Mouse (Mus musculus) frontal cortex, postnatal 36 days (tissue): ENCODE results near the gene Klhl36.

Experiments
- DNase-seq, 2 experiments: peaks; one replicate each; pipeline ENCODE4 v3.0.0; 2022; ENCODE audit warnings: low spot score in 2 of 2

Gene Klhl36

GRCm38 (mm10) chr8:119883281-119883680 is 21.2 kb downstream of the Klhl36 start:
- DNase-seq: no peak

GRCm38 (mm10) chr8:119885612-119886011 is 23.5 kb downstream of the Klhl36 start:
- DNase-seq: no peak

GRCm38 (mm10) chr8:119887130-119887529 is 25.1 kb downstream of the Klhl36 start:
- no peak for DNase-seq

DNA sequence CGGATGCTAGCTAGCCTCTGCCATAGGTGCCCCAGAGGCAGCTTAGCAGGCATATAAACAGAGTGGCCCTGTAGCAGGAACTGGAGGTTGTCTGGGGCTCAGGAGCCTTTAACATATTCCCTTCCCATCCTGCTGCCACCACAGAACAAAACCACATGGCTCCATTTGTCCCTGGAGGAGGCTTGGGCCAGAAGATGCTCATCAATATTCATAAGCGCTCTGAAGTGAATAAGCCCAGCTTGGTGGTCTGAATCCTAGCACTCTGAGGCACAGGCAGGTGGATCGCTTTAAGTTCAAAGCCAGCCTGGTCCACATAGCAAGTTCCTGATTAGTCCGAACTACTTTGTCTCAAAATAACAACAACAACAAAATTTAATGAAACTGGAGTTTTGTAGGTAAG is 25.9 kb downstream of the Klhl36 start:
- no peak for DNase-seq

- no peak for DNase-seq
These were observed 35.0 kb downstream of the Klhl36 start for GRCm38 (mm10) chr8:119897069-119897468.

- DNase-seq: no peak
These were observed 35.9 kb downstream of the Klhl36 start for GRCm38 (mm10) chr8:119897933-119898332.

GRCm38 (mm10) chr8:119901349-119901748 is 39.3 kb downstream of the Klhl36 start:
- no peak for DNase-seq

- no peak for DNase-seq
These were observed 39.9 kb downstream of the Klhl36 start for GRCm38 (mm10) chr8:119901952-119902351.

GRCm38 (mm10) chr8:119904323-119904911 is 42.4 kb downstream of the Klhl36 start:
- DNase-seq: no peak

GRCm38 (mm10) chr8:119909944-119910546 is 48.0 kb downstream of the Klhl36 start, which contains the start of gene Usp10:
Gene Usp10 (plus strand): TSS chr8:119910360.
- no peak for DNase-seq

DNA sequence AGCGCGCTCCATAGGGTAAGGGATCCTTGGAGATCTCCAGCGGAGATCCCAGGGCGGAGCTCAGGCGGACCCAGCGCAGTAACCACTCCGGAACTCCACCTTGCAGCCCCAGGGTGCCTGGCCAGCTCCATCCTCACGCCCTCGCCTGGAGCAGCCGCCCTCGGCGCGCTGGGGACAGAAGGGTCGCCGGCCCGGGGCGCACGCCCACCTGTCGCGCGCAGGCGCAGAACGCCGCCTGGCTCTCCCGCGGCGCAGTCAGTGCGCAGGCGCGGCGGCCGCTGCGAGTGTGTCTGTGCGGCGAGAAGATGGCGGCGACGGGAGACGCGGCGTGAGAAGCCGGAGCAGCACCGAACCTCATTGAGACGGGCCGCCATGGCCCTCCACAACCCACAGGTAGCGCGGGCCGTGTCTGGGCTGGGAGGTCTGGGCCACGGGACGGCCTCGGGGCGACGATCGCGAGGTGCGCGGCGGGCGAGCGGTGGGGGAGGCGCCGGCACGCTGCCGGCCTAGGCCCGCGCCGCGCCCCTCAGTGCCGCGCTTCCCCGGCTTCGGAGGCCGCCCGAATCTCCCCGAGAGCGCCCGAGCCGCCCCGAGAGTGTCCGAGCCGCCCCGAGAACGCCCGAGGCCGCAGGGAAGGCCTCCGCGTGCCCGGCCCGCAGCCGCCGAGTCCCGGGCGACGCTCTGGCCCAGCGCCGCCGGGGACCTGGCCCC is 48.6 kb downstream of the Klhl36 start, which contains the start of gene Gm20388:
Gene Gm20388 (plus strand): TSS at position 295 of the 711 bp plus-strand sequence.
- DNase-seq: peak; percentile 91 to 93

DNA sequence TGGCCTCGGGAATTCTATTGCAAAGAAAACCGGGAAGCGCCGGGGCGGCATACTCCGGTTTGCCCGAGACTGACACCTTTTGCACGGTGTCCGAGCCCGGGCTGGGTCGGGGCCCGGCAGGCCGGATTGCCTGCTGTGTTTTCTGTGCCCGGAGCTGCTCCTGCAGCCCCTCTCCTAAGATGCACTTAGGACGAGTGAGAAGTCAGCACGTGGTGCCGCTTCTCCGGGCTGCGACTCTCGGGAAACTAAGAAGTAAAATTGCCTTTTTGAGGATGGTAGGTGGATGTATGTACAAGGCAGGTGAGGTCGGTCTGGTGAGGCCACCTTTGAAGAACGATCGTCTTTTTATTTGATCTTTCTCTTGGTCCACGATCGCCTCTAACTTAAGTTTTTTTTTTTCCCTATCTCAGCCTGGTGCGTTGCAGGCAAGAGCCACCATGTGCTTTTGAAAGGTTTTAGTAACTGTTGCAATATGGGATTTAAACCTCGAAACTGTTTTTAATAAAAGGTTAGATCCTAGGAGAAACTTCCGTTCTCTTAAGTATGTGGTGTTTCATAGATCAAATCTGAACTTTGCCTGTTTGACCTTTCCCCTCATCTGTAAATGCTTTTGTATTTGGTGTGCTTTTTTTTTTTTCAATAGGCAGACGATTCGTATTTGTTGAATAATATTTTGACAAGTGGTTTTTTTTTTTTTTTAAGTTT is 49.3 kb downstream of the Klhl36 start:
- no peak for DNase-seq

DNA sequence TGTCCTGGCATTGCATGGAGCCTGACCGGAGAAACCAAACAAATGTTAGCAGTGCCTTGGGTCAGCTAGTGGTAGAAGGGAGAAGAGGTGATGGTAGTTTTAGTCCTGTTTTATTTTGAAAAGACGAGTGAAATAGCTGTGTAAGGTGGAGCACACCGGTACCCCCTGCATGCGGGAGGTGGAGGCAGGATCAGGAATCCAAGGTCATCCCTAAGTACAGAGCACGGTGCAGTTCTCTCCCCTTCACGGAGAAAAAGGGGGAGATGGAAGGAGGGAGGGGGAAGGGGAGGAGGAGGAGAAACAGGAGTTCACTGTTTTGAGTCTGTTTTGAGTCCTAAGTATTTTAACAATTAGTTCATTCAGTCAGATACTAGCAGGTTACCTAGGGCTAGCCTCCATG is 50.6 kb downstream of the Klhl36 start:
- DNase-seq: no peak

DNA sequence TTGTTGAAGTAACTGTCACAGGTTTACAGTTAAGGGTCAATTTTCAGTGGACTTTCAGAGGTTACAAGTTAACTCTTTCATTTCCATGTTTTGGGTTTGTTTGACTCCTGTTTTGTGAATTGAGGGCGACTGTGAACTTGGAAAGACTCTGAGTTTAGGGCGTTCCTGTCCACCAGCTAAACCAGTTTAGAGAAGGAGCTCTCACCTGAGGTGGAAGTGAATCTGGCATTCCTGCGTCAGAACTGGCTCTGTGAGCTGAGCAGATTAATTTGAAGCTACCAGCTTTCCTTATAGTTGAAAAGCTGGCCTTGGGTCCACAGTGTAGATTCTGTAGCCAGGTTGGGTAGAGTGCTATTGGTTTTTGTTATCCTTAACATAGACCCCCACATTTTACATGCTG is 51.1 kb downstream of the Klhl36 start:
- no peak for DNase-seq

- DNase-seq: no peak
These were observed 52.1 kb downstream of the Klhl36 start for GRCm38 (mm10) chr8:119914161-119914560.

- no peak for DNase-seq
These were observed 53.2 kb downstream of the Klhl36 start for GRCm38 (mm10) chr8:119915298-119915697.

GRCm38 (mm10) chr8:119916237-119916892 is 54.3 kb downstream of the Klhl36 start:
- DNase-seq: no peak

DNA sequence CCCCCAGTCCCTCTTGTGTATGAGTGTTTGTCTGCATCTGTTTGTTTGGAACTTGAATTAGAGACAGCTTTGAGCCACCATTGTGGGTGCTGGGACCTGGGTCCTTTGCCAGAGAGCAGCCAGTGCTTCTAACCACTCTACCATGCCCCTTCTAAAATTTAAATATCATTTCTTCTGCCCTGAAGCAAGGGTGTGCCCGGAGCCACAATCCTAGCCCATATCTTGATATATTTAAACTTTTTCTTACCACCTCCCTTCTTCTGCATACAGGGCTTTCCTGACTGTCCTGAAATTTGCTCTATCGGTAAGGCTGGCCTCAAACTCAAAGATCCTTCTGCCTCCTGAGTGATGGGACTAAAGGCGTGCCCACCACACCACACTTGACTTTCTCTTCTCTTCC is 55.3 kb downstream of the Klhl36 start:
- DNase-seq: no peak

DNA sequence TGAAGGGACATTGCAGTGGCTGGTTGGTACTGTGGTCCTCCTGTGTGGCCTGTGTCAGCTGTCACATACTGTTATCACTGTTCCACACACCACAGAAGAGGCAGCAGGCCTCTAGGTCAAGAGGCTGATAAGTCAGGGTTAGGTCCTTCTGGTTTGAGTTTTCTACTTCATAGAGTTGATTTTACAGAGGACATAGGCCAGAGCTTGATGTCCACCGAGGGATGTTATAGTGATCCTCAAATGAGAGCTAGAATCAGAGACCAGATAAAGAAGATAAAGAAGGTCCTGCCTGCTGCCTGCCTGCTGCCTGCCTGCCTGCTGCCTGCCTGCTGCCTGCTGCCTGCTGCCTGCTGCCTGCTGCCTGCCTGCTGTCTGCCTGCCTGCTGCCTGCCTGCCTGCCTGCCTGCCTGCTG is 56.1 kb downstream of the Klhl36 start:
- no peak for DNase-seq

DNA sequence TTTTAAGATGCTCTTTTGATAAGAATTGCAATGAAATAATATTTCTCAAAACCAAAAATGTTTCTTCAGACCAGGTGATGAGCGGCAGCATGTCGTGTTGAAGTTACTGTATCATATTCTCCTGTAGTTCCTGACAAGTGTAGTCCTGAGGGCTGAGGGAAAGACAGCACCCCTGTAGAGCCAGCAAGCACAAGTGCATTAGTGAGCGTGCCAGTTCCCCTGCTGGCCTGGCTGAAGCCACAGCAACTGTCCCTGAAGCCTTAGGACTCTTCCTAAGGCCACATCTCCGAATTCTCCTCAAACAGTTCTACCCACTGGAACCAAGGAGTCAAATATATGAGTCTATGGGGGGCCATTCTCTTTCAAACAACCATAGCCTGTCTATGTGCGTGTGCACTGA is 61.2 kb downstream of the Klhl36 start:
- no peak for DNase-seq

DNA sequence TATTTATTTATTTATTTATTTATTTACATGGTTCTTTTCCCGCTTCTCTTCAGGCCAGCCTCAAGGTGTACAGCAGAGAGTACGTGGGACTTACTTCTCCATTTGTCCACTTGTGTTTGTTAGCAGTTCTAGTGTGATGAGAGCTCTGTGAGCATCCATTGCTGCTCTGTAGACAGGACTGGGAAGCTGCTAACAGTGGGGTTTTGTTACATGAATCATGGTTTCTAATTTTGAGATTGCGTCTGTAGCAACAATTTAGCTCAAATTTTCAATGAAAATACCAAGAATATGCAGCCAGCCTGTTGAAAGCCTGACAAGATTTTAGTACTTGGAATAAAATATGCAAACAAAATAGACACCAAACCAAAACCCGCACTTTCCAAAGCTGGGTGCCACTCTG is 63.4 kb downstream of the Klhl36 start:
- DNase-seq: no peak

- DNase-seq: no peak
These were observed 64.4 kb downstream of the Klhl36 start for GRCm38 (mm10) chr8:119926474-119926873.
